Mouse (Mus musculus): ENCODE measurements around the gene Nol6. TPM values are rescaled to one million over a fixed set of nuclear protein-coding genes. Genes with fewer than 3 reads are reported as not detected.

The Nol6 gene
- polyA plus RNA-seq, 1 experiment from 2014 or later, result 34.8 TPM

- Histone ChIP-seq H3K4me2 (ENCODE audit: low read depth, low read length) (no peak overlapping the region), H3K4me1 (ENCODE audit: control insufficient read depth, insufficient read depth, low read length) (peaks cover 16% of the 10 kb centered on the region), H3K27me3 (ENCODE audit: control insufficient read depth, insufficient read depth, low read length) (no peaks in the 10 kb centered on the region), H3K27ac (ENCODE audit: low read depth, low read length) (no peak overlapping the region), H3K9me3 (ENCODE audit: control insufficient read depth, low read length) (no peaks in the 10 kb centered on the region), H3K36me3 (ENCODE audit: control insufficient read depth, insufficient read depth, low read length) (no peaks in the 10 kb centered on the region), H3K4me3 (ENCODE audit: low read depth, low read length) (no peak overlapping the region), H3K9ac (replicated peaks; ENCODE audit: low read depth, low read length) (no peak overlapping the region)
- 73% methylated on average over 6 of the region's 6 CpGs for WGBS
- ATAC-seq (ENCODE audit: low read depth), result no peak
These were observed 9.5 kb upstream of the Nol6 start for GRCm38 (mm10) chr4:41133529-41134291.

DNA sequence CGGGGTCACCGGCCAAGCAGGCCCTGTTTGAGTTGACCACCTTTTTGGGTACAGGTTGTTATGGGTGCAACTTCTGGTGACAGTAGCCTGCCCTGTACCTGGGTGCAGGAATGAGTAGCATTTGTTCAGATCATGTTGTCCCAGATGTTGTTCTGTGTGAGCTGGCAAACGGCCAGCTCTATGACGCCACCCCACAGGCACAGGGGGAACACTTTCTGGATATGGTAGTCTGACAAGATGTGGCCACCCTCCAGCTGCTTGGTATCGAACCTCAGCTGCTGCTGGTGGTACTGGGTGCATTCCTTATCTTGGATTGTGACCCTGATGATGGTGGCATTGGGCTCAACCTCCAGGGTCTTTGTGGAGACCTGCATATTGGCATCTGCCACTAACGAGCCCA is 8.2 kb upstream of the Nol6 start:
- ATAC-seq (ENCODE audit: low read depth), result no peak
- 76% methylated on average over 6 of the region's 6 CpGs for WGBS
- peaks cover 7% of the 10 kb centered on the region; the same call in 1 of the 2 replicates for H3K4me1 ChIP-seq (ENCODE audit: control insufficient read depth, insufficient read depth, low read length)
- H3K36me3 ChIP-seq (ENCODE audit: control insufficient read depth, insufficient read depth, low read length), result no peaks in the 10 kb centered on the region
- H3K4me2 ChIP-seq (ENCODE audit: low read depth, low read length), result no peak overlapping the region
- H3K27me3 ChIP-seq (ENCODE audit: control insufficient read depth, insufficient read depth, low read length), result no peaks in the 10 kb centered on the region
- H3K9me3 ChIP-seq (ENCODE audit: control insufficient read depth, low read length), result no peaks in the 10 kb centered on the region
- H3K27ac ChIP-seq (ENCODE audit: low read depth, low read length), result no peak overlapping the region
- no peak overlapping the region for H3K9ac ChIP-seq (replicated peaks; ENCODE audit: low read depth, low read length)
- no peak overlapping the region for H3K4me3 ChIP-seq (ENCODE audit: low read depth, low read length)

DNA sequence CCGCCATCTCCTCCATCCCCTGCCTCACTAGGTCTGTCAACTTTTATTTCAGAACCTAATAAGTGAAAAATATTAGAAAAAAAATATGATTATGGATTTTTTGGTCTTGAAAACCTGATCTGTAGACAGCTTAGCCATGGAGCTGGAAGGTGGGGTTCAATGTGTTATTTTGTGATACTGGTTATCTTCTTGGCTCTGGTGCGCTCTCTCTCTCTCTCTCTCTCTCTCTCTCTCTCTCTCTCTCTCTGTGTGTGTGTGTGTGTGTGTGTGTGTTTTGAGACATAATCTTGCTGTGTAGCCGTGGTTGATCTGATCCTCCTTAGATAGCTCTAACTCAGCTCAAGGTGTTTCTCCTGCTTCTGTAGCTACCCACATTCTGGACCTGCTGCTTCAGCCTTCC is 5.6 kb upstream of the Nol6 start:
- Histone ChIP-seq H3K36me3 (ENCODE audit: control insufficient read depth, insufficient read depth, low read length) (no peaks in the 10 kb centered on the region), H3K27me3 (ENCODE audit: control insufficient read depth, insufficient read depth, low read length) (no peaks in the 10 kb centered on the region), H3K4me2 (ENCODE audit: low read depth, low read length) (no peak overlapping the region), H3K4me1 (ENCODE audit: control insufficient read depth, insufficient read depth, low read length) (peaks cover 5% of the 10 kb centered on the region; the same call in 1 of the 2 replicates), H3K9ac (replicated peaks; ENCODE audit: low read depth, low read length) (no peak overlapping the region), H3K9me3 (ENCODE audit: control insufficient read depth, low read length) (no peaks in the 10 kb centered on the region), H3K27ac (ENCODE audit: low read depth, low read length) (no peak overlapping the region), H3K4me3 (ENCODE audit: low read depth, low read length) (no peak overlapping the region)
- ATAC-seq (ENCODE audit: low read depth), result no peak
- WGBS, result 90% methylated on average over 3 of the region's 3 CpGs

GRCm38 (mm10) chr4:41129406-41129805 is 5.2 kb upstream of the Nol6 start:
- no peak overlapping the region for H3K4me2 ChIP-seq (ENCODE audit: low read depth, low read length)
- H3K4me3 ChIP-seq (ENCODE audit: low read depth, low read length), result no peak overlapping the region
- H3K4me1 ChIP-seq (ENCODE audit: control insufficient read depth, insufficient read depth, low read length), result peaks cover under 1% of the 10 kb centered on the region; the same call in 1 of the 2 replicates
- H3K36me3 ChIP-seq (ENCODE audit: control insufficient read depth, insufficient read depth, low read length), result no peaks in the 10 kb centered on the region
- no peak overlapping the region for H3K9ac ChIP-seq (replicated peaks; ENCODE audit: low read depth, low read length)
- no peak overlapping the region for H3K27ac ChIP-seq (ENCODE audit: low read depth, low read length)
- H3K27me3 ChIP-seq (ENCODE audit: control insufficient read depth, insufficient read depth, low read length), result no peaks in the 10 kb centered on the region
- 0 out of 2 replicates have a peak, but pooled peaks have one; percentile 50 for ATAC-seq (ENCODE audit: low read depth)
- no peaks in the 10 kb centered on the region for H3K9me3 ChIP-seq (ENCODE audit: control insufficient read depth, low read length)
- WGBS, result 1% methylated on average over 2 of the region's 2 CpGs

- H3K27me3 ChIP-seq (ENCODE audit: control insufficient read depth, insufficient read depth, low read length), result no peaks in the 10 kb centered on the region
- peaks cover 67% of the 10 kb centered on the region for H3K36me3 ChIP-seq (ENCODE audit: control insufficient read depth, insufficient read depth, low read length)
- 76% methylated on average over 11 of the region's 11 CpGs for WGBS
- no peaks in the 10 kb centered on the region for H3K9me3 ChIP-seq (ENCODE audit: control insufficient read depth, low read length)
- peaks cover 9% of the 10 kb centered on the region for H3K4me1 ChIP-seq (ENCODE audit: control insufficient read depth, insufficient read depth, low read length)
- H3K27ac ChIP-seq (ENCODE audit: low read depth, low read length), result no peak overlapping the region
- no peak overlapping the region for H3K4me3 ChIP-seq (ENCODE audit: low read depth, low read length)
- no peak overlapping the region for H3K9ac ChIP-seq (replicated peaks; ENCODE audit: low read depth, low read length)
- ATAC-seq (ENCODE audit: low read depth), result no peak; the same call in 1 of the 2 replicates
- no peak overlapping the region for H3K4me2 ChIP-seq (ENCODE audit: low read depth, low read length)
These were observed 5.5 kb downstream of the Nol6 start for GRCm38 (mm10) chr4:41118706-41119292.

- Histone ChIP-seq H3K9ac (replicated peaks; ENCODE audit: low read depth, low read length) (no peak overlapping the region), H3K9me3 (ENCODE audit: control insufficient read depth, low read length) (no peaks in the 10 kb centered on the region), H3K4me2 (ENCODE audit: low read depth, low read length) (no peak overlapping the region), H3K27me3 (ENCODE audit: control insufficient read depth, insufficient read depth, low read length) (no peaks in the 10 kb centered on the region), H3K4me1 (ENCODE audit: control insufficient read depth, insufficient read depth, low read length) (no peaks in the 10 kb centered on the region), H3K36me3 (ENCODE audit: control insufficient read depth, insufficient read depth, low read length) (peaks cover 65% of the 10 kb centered on the region), H3K4me3 (ENCODE audit: low read depth, low read length) (no peak overlapping the region), H3K27ac (ENCODE audit: low read depth, low read length) (no peak overlapping the region)
- WGBS, result 88% methylated on average over 3 of the region's 3 CpGs
- no peak for ATAC-seq (ENCODE audit: low read depth)
These were observed 7.4 kb downstream of the Nol6 start for GRCm38 (mm10) chr4:41116817-41117216.

GRCm38 (mm10) chr4:41115793-41116192 is 8.5 kb downstream of the Nol6 start:
- Histone ChIP-seq H3K27me3 (ENCODE audit: control insufficient read depth, insufficient read depth, low read length) (no peaks in the 10 kb centered on the region), H3K36me3 (ENCODE audit: control insufficient read depth, insufficient read depth, low read length) (peaks cover 61% of the 10 kb centered on the region), H3K27ac (ENCODE audit: low read depth, low read length) (no peak overlapping the region), H3K4me2 (ENCODE audit: low read depth, low read length) (no peak overlapping the region), H3K4me3 (ENCODE audit: low read depth, low read length) (no peak overlapping the region), H3K4me1 (ENCODE audit: control insufficient read depth, insufficient read depth, low read length) (no peaks in the 10 kb centered on the region), H3K9ac (replicated peaks; ENCODE audit: low read depth, low read length) (no peak overlapping the region), H3K9me3 (ENCODE audit: control insufficient read depth, low read length) (no peaks in the 10 kb centered on the region)
- WGBS, result 97% methylated on average over 15 of the region's 15 CpGs
- no peak for ATAC-seq (ENCODE audit: low read depth)

GRCm38 (mm10) chr4:41115074-41115473 is 9.2 kb downstream of the Nol6 start:
- 90% methylated on average over 6 of the region's 6 CpGs for WGBS
- Histone ChIP-seq H3K36me3 (ENCODE audit: control insufficient read depth, insufficient read depth, low read length) (peaks cover 54% of the 10 kb centered on the region), H3K9me3 (ENCODE audit: control insufficient read depth, low read length) (no peaks in the 10 kb centered on the region), H3K9ac (replicated peaks; ENCODE audit: low read depth, low read length) (no peak overlapping the region), H3K4me3 (ENCODE audit: low read depth, low read length) (no peak overlapping the region), H3K4me2 (ENCODE audit: low read depth, low read length) (no peak overlapping the region), H3K4me1 (ENCODE audit: control insufficient read depth, insufficient read depth, low read length) (no peaks in the 10 kb centered on the region), H3K27ac (ENCODE audit: low read depth, low read length) (no peak overlapping the region), H3K27me3 (ENCODE audit: control insufficient read depth, insufficient read depth, low read length) (no peaks in the 10 kb centered on the region)
- ATAC-seq (ENCODE audit: low read depth), result no peak

- Histone ChIP-seq H3K27me3 (ENCODE audit: control insufficient read depth, insufficient read depth, low read length) (no peaks in the 10 kb centered on the region), H3K27ac (ENCODE audit: low read depth, low read length) (no peak overlapping the region), H3K9ac (replicated peaks; ENCODE audit: low read depth, low read length) (no peak overlapping the region), H3K4me3 (ENCODE audit: low read depth, low read length) (no peak overlapping the region), H3K36me3 (ENCODE audit: control insufficient read depth, insufficient read depth, low read length) (peaks cover 48% of the 10 kb centered on the region), H3K9me3 (ENCODE audit: control insufficient read depth, low read length) (no peaks in the 10 kb centered on the region), H3K4me2 (ENCODE audit: low read depth, low read length) (no peak overlapping the region), H3K4me1 (ENCODE audit: control insufficient read depth, insufficient read depth, low read length) (no peaks in the 10 kb centered on the region)
- ATAC-seq (ENCODE audit: low read depth), result no peak
- WGBS, result 94% methylated on average over 9 of the region's 9 CpGs
These were observed 9.7 kb downstream of the Nol6 start for GRCm38 (mm10) chr4:41114358-41115070.

Data from neural tube, embryonic 14.5 days (tissue).